Mouse (Mus musculus): ENCODE measurements around the gene Ap1m2. TPM values are rescaled to one million over a fixed set of nuclear protein-coding genes. Genes with fewer than 3 reads are reported as not detected.

Gene Ap1m2
- polyA plus RNA-seq, 1 experiment = 1.8 TPM

- no peak for TF ChIP-seq POLR2A (IDR thresholded peaks at IDR 0.05; ENCODE audit: borderline replicate concordance, insufficient read depth, low read length)
- TF ChIP-seq CTCF (IDR thresholded peaks at IDR 0.05; ENCODE audit: borderline replicate concordance, insufficient read depth, low read depth, low read length) = no peak
- Histone ChIP-seq H3K27me3 (ENCODE audit: control insufficient read depth, insufficient read depth, low read length) (no peaks in the 10 kb centered on the region), H3K4me1 (ENCODE audit: control insufficient read depth, insufficient read depth, low read length) (peaks cover 10% of the 10 kb centered on the region), H3K4me3 (replicated peaks; ENCODE audit: insufficient read depth, low read depth, low read length) (no peak overlapping the region), H3K27ac (ENCODE audit: insufficient read depth, low read length) (no peak overlapping the region)
- 51% methylated on average over 19 of the region's 19 CpGs for WGBS
- peak in 1 of 2 experiments; percentile 28 for DNase-seq
These were observed 10.2 kb upstream of the Ap1m2 start for GRCm38 (mm10) chr9:21322211-21322916.

- no peak for DNase-seq
- TF ChIP-seq CTCF (IDR thresholded peaks at IDR 0.05; ENCODE audit: borderline replicate concordance, insufficient read depth, low read depth, low read length) = no peak
- no peak for TF ChIP-seq POLR2A (IDR thresholded peaks at IDR 0.05; ENCODE audit: borderline replicate concordance, insufficient read depth, low read length)
- H3K27ac ChIP-seq (ENCODE audit: insufficient read depth, low read length) = 0 out of 2 replicates have a peak overlapping the region, but pooled peaks have one; percentile 28
- H3K4me1 ChIP-seq (ENCODE audit: control insufficient read depth, insufficient read depth, low read length) = peaks cover 10% of the 10 kb centered on the region
- 12% methylated on average over 6 of the region's 6 CpGs for WGBS
- no peaks in the 10 kb centered on the region for H3K27me3 ChIP-seq (ENCODE audit: control insufficient read depth, insufficient read depth, low read length)
- H3K4me3 ChIP-seq (replicated peaks; ENCODE audit: insufficient read depth, low read depth, low read length) = peak overlapping the region; percentile 96
These were observed 9.3 kb upstream of the Ap1m2 start for GRCm38 (mm10) chr9:21321513-21321835.

- TF ChIP-seq POLR2A (IDR thresholded peaks at IDR 0.05; ENCODE audit: borderline replicate concordance, insufficient read depth, low read length) = peak; percentile 68; the same call in 1 of the 2 replicates
- TF ChIP-seq CTCF (IDR thresholded peaks at IDR 0.05; ENCODE audit: borderline replicate concordance, insufficient read depth, low read depth, low read length) = no peak
- Histone ChIP-seq H3K27me3 (ENCODE audit: control insufficient read depth, insufficient read depth, low read length) (no peaks in the 10 kb centered on the region), H3K4me1 (ENCODE audit: control insufficient read depth, insufficient read depth, low read length) (peaks cover 10% of the 10 kb centered on the region), H3K4me3 (replicated peaks; ENCODE audit: insufficient read depth, low read depth, low read length) (peak within 1 kb of the TSS; percentile 96), H3K27ac (ENCODE audit: insufficient read depth, low read length) (peak within 1 kb of the TSS; percentile 28)
- peak; percentile 85 to 89 for DNase-seq
- WGBS = under 1% methylated on average over 52 of the region's 52 CpGs
These were observed 8.7 kb upstream of the Ap1m2 start, which contains the start of gene Slc44a2 for GRCm38 (mm10) chr9:21320619-21321512. TSS of gene Slc44a2 (plus strand) at chr9:21320698.

GRCm38 (mm10) chr9:21320280-21320618 is 8.1 kb upstream of the Ap1m2 start:
- no peak overlapping the region for H3K27ac ChIP-seq (ENCODE audit: insufficient read depth, low read length)

GRCm38 (mm10) chr9:21319503-21319902 is 7.4 kb upstream of the Ap1m2 start:
- 96% methylated on average over 4 of the region's 4 CpGs for WGBS
- DNase-seq = no peak
- Histone ChIP-seq H3K27ac (ENCODE audit: insufficient read depth, low read length) (no peak overlapping the region), H3K4me3 (replicated peaks; ENCODE audit: insufficient read depth, low read depth, low read length) (no peak overlapping the region), H3K27me3 (ENCODE audit: control insufficient read depth, insufficient read depth, low read length) (no peaks in the 10 kb centered on the region), H3K4me1 (ENCODE audit: control insufficient read depth, insufficient read depth, low read length) (peaks cover 7% of the 10 kb centered on the region)
- TF ChIP-seq POLR2A (IDR thresholded peaks at IDR 0.05; ENCODE audit: borderline replicate concordance, insufficient read depth, low read length) = no peak
- no peak for TF ChIP-seq CTCF (IDR thresholded peaks at IDR 0.05; ENCODE audit: borderline replicate concordance, insufficient read depth, low read depth, low read length)

More at GRCm38 (mm10) chr9:21320280-21320618, 8.1 kb upstream of the Ap1m2 start:
- 17% methylated on average over 4 of the region's 4 CpGs for WGBS
- peaks cover 10% of the 10 kb centered on the region for H3K4me1 ChIP-seq (ENCODE audit: control insufficient read depth, insufficient read depth, low read length)
- no peak for DNase-seq
- H3K4me3 ChIP-seq (replicated peaks; ENCODE audit: insufficient read depth, low read depth, low read length) = peak overlapping the region; percentile 96
- no peaks in the 10 kb centered on the region for H3K27me3 ChIP-seq (ENCODE audit: control insufficient read depth, insufficient read depth, low read length)
- TF ChIP-seq CTCF (IDR thresholded peaks at IDR 0.05; ENCODE audit: borderline replicate concordance, insufficient read depth, low read depth, low read length) (no peak), POLR2A (IDR thresholded peaks at IDR 0.05; ENCODE audit: borderline replicate concordance, insufficient read depth, low read length) (no peak)

DNA sequence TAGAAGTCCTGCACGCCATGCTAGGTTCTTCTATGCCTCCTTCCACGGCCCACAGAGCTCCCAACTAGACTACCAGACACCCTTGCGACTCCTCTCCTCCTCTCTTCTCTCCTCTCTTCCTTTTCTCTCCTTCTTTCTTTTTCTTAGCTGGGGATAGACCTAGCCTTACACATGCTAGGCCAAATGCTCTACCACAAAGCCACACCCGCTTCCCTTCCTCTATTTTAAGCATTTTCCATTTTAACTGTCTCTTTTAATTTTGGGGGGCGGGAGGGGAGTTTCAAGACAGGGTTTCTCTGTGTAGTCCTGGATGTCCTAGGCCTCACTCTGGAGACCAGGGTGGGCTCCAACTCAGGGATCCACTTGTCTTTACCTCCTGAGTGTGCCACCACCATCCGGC is 6.7 kb upstream of the Ap1m2 start:
- no peak for DNase-seq
- TF ChIP-seq POLR2A (IDR thresholded peaks at IDR 0.05; ENCODE audit: borderline replicate concordance, insufficient read depth, low read length) (no peak), CTCF (IDR thresholded peaks at IDR 0.05; ENCODE audit: borderline replicate concordance, insufficient read depth, low read depth, low read length) (no peak)
- H3K4me1 ChIP-seq (ENCODE audit: control insufficient read depth, insufficient read depth, low read length) = peaks cover 4% of the 10 kb centered on the region
- H3K4me3 ChIP-seq (replicated peaks; ENCODE audit: insufficient read depth, low read depth, low read length) = no peak overlapping the region
- H3K27me3 ChIP-seq (ENCODE audit: control insufficient read depth, insufficient read depth, low read length) = no peaks in the 10 kb centered on the region
- 91% methylated on average over 6 of the region's 6 CpGs for WGBS
- no peak overlapping the region for H3K27ac ChIP-seq (ENCODE audit: insufficient read depth, low read length)

DNA sequence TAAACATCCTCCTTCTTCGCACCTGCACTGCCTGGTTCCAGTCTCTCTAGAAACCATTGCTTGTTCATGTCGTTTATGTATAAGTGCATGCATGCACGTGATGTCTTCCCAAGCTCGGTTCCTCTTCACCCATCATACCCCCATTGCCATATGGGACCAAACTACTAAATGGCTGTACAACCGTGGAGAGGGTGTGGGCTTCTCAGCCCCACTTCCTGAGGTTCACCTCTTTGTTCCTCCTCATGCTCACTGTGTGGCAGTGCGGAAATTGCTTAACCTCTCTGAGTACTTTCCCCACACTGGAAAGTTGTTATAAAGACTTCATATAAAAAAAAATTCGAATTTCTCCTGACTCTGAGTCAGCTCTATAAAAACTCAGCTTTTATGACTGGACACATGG is 4.6 kb upstream of the Ap1m2 start:
- H3K4me1 ChIP-seq (ENCODE audit: control insufficient read depth, insufficient read depth, low read length) = no peaks in the 10 kb centered on the region
- no peak for DNase-seq
- H3K27me3 ChIP-seq (ENCODE audit: control insufficient read depth, insufficient read depth, low read length) = no peaks in the 10 kb centered on the region
- TF ChIP-seq CTCF (IDR thresholded peaks at IDR 0.05; ENCODE audit: borderline replicate concordance, insufficient read depth, low read depth, low read length) (no peak), POLR2A (IDR thresholded peaks at IDR 0.05; ENCODE audit: borderline replicate concordance, insufficient read depth, low read length) (no peak)
- no peak overlapping the region for H3K27ac ChIP-seq (ENCODE audit: insufficient read depth, low read length)
- no peak overlapping the region for H3K4me3 ChIP-seq (replicated peaks; ENCODE audit: insufficient read depth, low read depth, low read length)
- 79% methylated on average over 7 of the region's 7 CpGs for whole genome bisulfite sequencing

Measured in cerebellum, adult 2 months (tissue).